Mouse (Mus musculus): Measurements from ENCODE around the gene Pnkd.

- TF ChIP-seq CTCF (IDR thresholded peaks at IDR 0.05; ENCODE audit: low read depth) (no peak), EP300 (IDR thresholded peaks at IDR 0.05; ENCODE audit: low read depth) (no peak)
These were observed 19.6 kb downstream of the Pnkd start for GRCm38 (mm10) chr1:74304339-74304790.
